Mouse (Mus musculus) MEL (cell line): Measurements from ENCODE around the gene Ldah.

Experiments
- CTCF ChIP-seq, 3 experiments: IDR thresholded peaks in 2 of 3; conservative IDR thresholded peaks in 1 of 3; 2 replicates each; pipeline ENCODE4 v1.5.1; 2011 to 2012; ENCODE audit warnings: low read length in 3 of 3, low read depth in 2 of 3, mild to moderate bottlenecking in 2 of 3, improper control_type of control experiment in 1 of 3, inconsistent platforms in 1 of 3, mixed read lengths in 1 of 3, moderate library complexity in 1 of 3; ENCODE audit not compliant: control insufficient read depth in 1 of 3, insufficient read depth in 1 of 3, poor library complexity in 1 of 3, severe bottlenecking in 1 of 3
- USF1 ChIP-seq: IDR thresholded peaks from 2 replicates; pipeline ENCODE4 v1.6.1; 2014; ENCODE audit warnings: low read depth, mild to moderate bottlenecking, inconsistent platforms, low read length, improper control_type of control experiment, moderate library complexity

- no peak for TF ChIP-seq CTCF (IDR thresholded peaks at IDR 0.05 in 2 of 3, conservative IDR thresholded peaks at IDR 0.05 in 1 of 3; ENCODE audit: control insufficient read depth in 1 of 3, insufficient read depth in 1 of 3, low read depth in 2 of 3, low read length in 3 of 3, poor library complexity in 1 of 3, severe bottlenecking in 1 of 3)
- TF ChIP-seq USF1, result no peak
Observed at GRCm38 (mm10) chr12:8310992-8311391, 103.1 kb downstream of the Ldah start.
